Mouse (Mus musculus): ENCODE measurements at regions not wholly inside any gene's neighbourhood (a gene's known extent, or its start where the extent isn't known, plus 50 kb on each side); places are given as distances from the start of the nearest gene placed in this dataset.

DNA sequence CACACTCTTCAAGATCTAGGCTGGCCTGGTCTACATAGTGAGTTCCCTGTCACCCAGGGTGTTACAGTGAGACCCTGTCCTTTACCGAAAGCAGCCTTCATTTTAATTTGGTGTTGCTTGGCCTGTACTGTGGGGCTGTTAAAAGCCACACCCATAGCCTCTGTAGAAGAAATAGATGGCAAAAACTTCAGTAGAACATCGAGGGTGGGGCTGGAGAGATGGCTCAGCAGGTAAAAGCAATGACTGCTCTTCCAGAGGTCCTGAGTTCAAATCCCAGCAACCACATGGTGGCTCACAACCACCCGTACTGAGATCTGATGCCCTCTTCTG is 74.3 kb upstream of the Cpsf6 start:
- no peak for TF ChIP-seq CTCF (IDR thresholded peaks at IDR 0.05; ENCODE audit: low read depth)
- no peak for TF ChIP-seq EP300 (IDR thresholded peaks at IDR 0.05; ENCODE audit: low read depth)
